Mouse (Mus musculus) ES-E14 (cell line): Measurements from ENCODE around the gene Sh2d6. TPM values are rescaled to one million over a fixed set of nuclear protein-coding genes. Genes with fewer than 3 reads are reported as not detected.

Experiments
- DNase-seq: peaks from one replicate; pipeline ENCODE4 v3.0.0-alpha.2; 2013; ENCODE audit warnings: low read depth, low spot score
- H3K27ac ChIP-seq: 2 replicates; pipeline ENCODE4 v1.5.1; 2012; ENCODE audit warnings: low read depth, mild to moderate bottlenecking, low read length, moderate library complexity, mixed read lengths; ENCODE audit not compliant: poor library complexity, insufficient read depth, severe bottlenecking
- H3K36me3 ChIP-seq: 2 replicates; pipeline ENCODE4 v1.6.1; 2012; ENCODE audit warnings: mild to moderate bottlenecking, low read length, moderate library complexity, mixed read lengths; ENCODE audit not compliant: control insufficient read depth, poor library complexity, insufficient read depth, severe bottlenecking
- H3K4me1 ChIP-seq, 2 experiments: fragments of 150-350 bp in 1 of 2; sonication (generic) in 1 of 2; 2 replicates each; pipeline ENCODE4 v1.6.1; 2012; ENCODE audit warnings: low read length in 2 of 2, mild to moderate bottlenecking in 1 of 2, mixed read lengths in 1 of 2; ENCODE audit not compliant: control insufficient read depth in 2 of 2, insufficient read depth in 2 of 2, poor library complexity in 1 of 2
- H3K4me3 ChIP-seq, 2 experiments: fragments of 150-350 bp in 1 of 2; sonication (generic) in 1 of 2; 2 replicates each; pipeline ENCODE4 v1.5.1; 2012; ENCODE audit warnings: low read length in 2 of 2, low read depth in 1 of 2, mild to moderate bottlenecking in 1 of 2, mixed read lengths in 1 of 2; ENCODE audit not compliant: insufficient read depth in 1 of 2, poor library complexity in 1 of 2, severe bottlenecking in 1 of 2
- H3K9ac ChIP-seq: 2 replicates; pipeline ENCODE4 v1.6.1; 2012; ENCODE audit warnings: low read depth, mild to moderate bottlenecking, low read length, mixed read lengths; ENCODE audit not compliant: poor library complexity, insufficient read depth, severe bottlenecking
- H3K9me3 ChIP-seq: fragments of 150-350 bp; sonication (generic); 2 replicates; pipeline ENCODE4 v1.6.1; 2012; ENCODE audit warnings: low read depth, mild to moderate bottlenecking, low read length; ENCODE audit not compliant: control insufficient read depth, insufficient read depth
- CHD2 ChIP-seq: IDR thresholded peaks from 2 replicates; pipeline ENCODE4 v1.6.1; 2014; ENCODE audit warnings: mild to moderate bottlenecking, low read depth, low read length, inconsistent platforms
- HCFC1 ChIP-seq: IDR thresholded peaks from 2 replicates; pipeline ENCODE4 v1.6.1; 2012; ENCODE audit warnings: low read length, inconsistent platforms, borderline replicate concordance; ENCODE audit not compliant: insufficient read depth
- MAFK ChIP-seq: IDR thresholded peaks from 2 replicates; pipeline ENCODE4 v1.6.1; 2014; ENCODE audit warnings: mild to moderate bottlenecking, low read depth, low read length, inconsistent platforms; ENCODE audit not compliant: insufficient read depth
- ZC3H11A ChIP-seq: IDR thresholded peaks from 2 replicates; pipeline ENCODE4 v1.6.1; 2012; ENCODE audit warnings: low read depth, mild to moderate bottlenecking, inconsistent platforms, low read length, borderline replicate concordance
- ZNF384 ChIP-seq: IDR thresholded peaks from 2 replicates; pipeline ENCODE4 v1.6.1; 2012; ENCODE audit warnings: low read depth, low read length, inconsistent platforms
- in situ Hi-C, 2 experiments: fragments of 600-800 bp; cut with MboI; formaldehyde crosslinking; loops; one replicate each; pipeline ENCODE4 v1.15.1; 2025; ENCODE audit warnings: low sequenced_read_pairs in 2 of 2, inconsistent platforms in 1 of 2; ENCODE audit not compliant: unreplicated experiment in 2 of 2
- total RNA-seq: library from RNA; depleted of rRNA; stranded (reverse); fragments of 300-350 nt; gene quantifications from 2 replicates; pipeline ENCODE4 v1.2.3, GENCODE M21; 2012

Gene Sh2d6
- total RNA-seq, 1 experiment = not detected

DNA sequence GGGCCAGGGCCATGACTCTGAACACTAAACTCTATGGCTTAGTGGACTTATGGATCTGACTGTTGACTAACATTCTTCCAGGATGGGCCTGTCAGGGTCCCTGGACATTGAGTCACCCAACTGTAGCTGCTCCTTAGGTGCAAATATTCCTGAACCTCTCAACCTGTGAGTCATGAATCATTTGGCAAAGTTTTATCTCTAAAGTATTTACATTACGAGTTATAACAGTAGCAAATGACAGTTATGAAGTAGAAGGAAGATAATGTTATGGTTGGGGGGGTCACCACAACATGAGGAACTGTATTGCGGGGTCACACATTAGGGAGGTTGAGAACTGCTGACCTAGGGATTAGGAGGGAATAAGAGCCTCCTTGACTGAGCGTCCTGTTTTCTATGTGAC is 26.4 kb upstream of the Sh2d6 start:
- H3K4me1 ChIP-seq = peaks cover 2 to 8% of the 10 kb centered on the region in 2 experiments; a peak in 1 of 4 replicates
- H3K9ac ChIP-seq = no peak overlapping the region
- H3K27ac ChIP-seq = no peak overlapping the region
- no peaks in the 10 kb centered on the region for H3K9me3 ChIP-seq
- H3K36me3 ChIP-seq = no peaks in the 10 kb centered on the region
- DNase-seq = no peak
- in situ Hi-C loops = loop anchor here in 1 of 2 experiments (10.0 kb wide), 1 partner anchor 287 kb away; no protein-coding TSS in a partner anchor
- H3K4me3 ChIP-seq = no peak overlapping the region
- TF ChIP-seq ZNF384 (no peak), ZC3H11A (no peak), CHD2 (no peak), HCFC1 (no peak), MAFK (no peak)

DNA sequence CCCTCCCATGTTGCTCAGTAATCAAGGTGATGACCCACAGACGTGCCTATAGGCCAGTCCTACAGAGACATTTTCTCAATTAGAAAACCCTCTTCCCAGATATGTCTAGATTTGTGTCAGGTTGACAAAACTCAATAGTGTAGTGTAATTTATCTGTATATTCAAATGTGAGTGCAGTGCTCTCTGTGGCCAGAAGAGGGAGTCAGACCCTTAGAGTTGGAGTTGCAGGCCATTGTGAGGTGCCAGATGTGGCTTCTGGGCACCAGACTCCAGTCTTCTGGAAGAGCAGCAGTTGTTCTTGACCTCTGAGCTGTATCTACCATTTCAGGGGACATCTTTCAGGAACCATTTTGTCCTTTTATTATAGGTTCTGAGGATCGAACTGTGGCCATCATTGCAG is 25.6 kb upstream of the Sh2d6 start:
- H3K4me1 ChIP-seq = peaks cover 0 to 8% of the 10 kb centered on the region in 2 experiments; a peak in 1 of 4 replicates
- TF ChIP-seq MAFK (no peak), ZNF384 (no peak), HCFC1 (no peak), ZC3H11A (no peak; the same call in 1 of the 2 replicates), CHD2 (no peak)
- H3K36me3 ChIP-seq = no peaks in the 10 kb centered on the region
- H3K4me3 ChIP-seq = no peak overlapping the region
- in situ Hi-C loops = loop anchor here in 1 of 2 experiments (10.0 kb wide), 1 partner anchor 288 kb away; no protein-coding TSS in a partner anchor
- no peak overlapping the region for H3K9ac ChIP-seq
- H3K27ac ChIP-seq = no peak overlapping the region
- no peaks in the 10 kb centered on the region for H3K9me3 ChIP-seq
- DNase-seq = no peak

- no peak for TF ChIP-seq ZC3H11A
- TF ChIP-seq CHD2 = no peak
- no peak for TF ChIP-seq HCFC1
- no peak for TF ChIP-seq MAFK
- DNase-seq = no peak
- Histone ChIP-seq H3K27ac (no peak overlapping the region), H3K4me1 (peaks cover 0 to 6% of the 10 kb centered on the region in 2 experiments; a peak in 1 of 4 replicates), H3K9ac (no peak overlapping the region), H3K9me3 (no peaks in the 10 kb centered on the region), H3K4me3 (no peak overlapping the region), H3K36me3 (no peaks in the 10 kb centered on the region)
- in situ Hi-C loops = loop anchor here in 1 of 2 experiments (10.0 kb wide), 1 partner anchor 289 kb away; no protein-coding TSS in a partner anchor
Observed at GRCm38 (mm10) chr6:72545377-72545776, 23.9 kb upstream of the Sh2d6 start.

GRCm38 (mm10) chr6:72544283-72544987 is 22.9 kb upstream of the Sh2d6 start, which contains the start of gene Capg:
Gene Capg (plus strand): TSS chr6:72544391.
- TF ChIP-seq CHD2 (no peak), ZNF384 (no peak), MAFK (no peak), ZC3H11A (no peak), HCFC1 (no peak)
- in situ Hi-C loops = loop anchor here in 1 of 2 experiments (10.0 kb wide), 1 partner anchor 290 kb away; no protein-coding TSS in a partner anchor
- no peak for DNase-seq
- H3K9me3 ChIP-seq = no peaks in the 10 kb centered on the region
- no peak within 1 kb of the TSS for H3K27ac ChIP-seq
- no peaks in the 10 kb centered on the region for H3K36me3 ChIP-seq
- peak within 1 kb of the TSS; percentile 53 to 62 for H3K4me3 ChIP-seq
- peaks cover 0 to 3% of the 10 kb centered on the region in 2 experiments; a peak in 1 of 4 replicates for H3K4me1 ChIP-seq
- peak within 1 kb of the TSS; percentile 53 for H3K9ac ChIP-seq
